Mouse (Mus musculus) gastrocnemius, postnatal 36 days (tissue): ENCODE results near the gene Calhm6. TPM values are rescaled to one million over a fixed set of nuclear protein-coding genes. Genes with fewer than 3 reads are reported as not detected.

Experiments
- DNase-seq, 2 experiments: peaks; one replicate each; pipeline ENCODE4 v3.0.0; 2022
- intact Hi-C: fragments of 180-260 bp; cut with DNase I; formaldehyde crosslinking; loops from one replicate; pipeline ENCODE4 v1.15.1; 2025
- total RNA-seq, 2 experiments: library from RNA; stranded (reverse); gene quantifications; 2 replicates each; pipeline ENCODE4 v1.2.3; 2021

Calhm6 gene
- total RNA-seq, 2 experiments from 2014 or later = not detected

GRCm38 (mm10) chr10:34111964-34112738 is 15.6 kb downstream of the Calhm6 start:
- intact Hi-C loops = no loop called here
- DNase-seq = no peak

GRCm38 (mm10) chr10:34110863-34111465 is 16.8 kb downstream of the Calhm6 start:
- intact Hi-C loops = no loop called here
- no peak for DNase-seq

- intact Hi-C loops = no loop called here
- DNase-seq = no peak
These were observed 31.3 kb downstream of the Calhm6 start, which contains the start of gene Calhm5 for GRCm38 (mm10) chr10:34096418-34096883. TSS of gene Calhm5 (minus strand) at chr10:34096519.

- intact Hi-C loops = no loop called here
These were observed 31.8 kb downstream of the Calhm6 start for GRCm38 (mm10) chr10:34095964-34096363.

GRCm38 (mm10) chr10:34095147-34095546 is 32.6 kb downstream of the Calhm6 start:
- intact Hi-C loops = no loop called here
- no peak for DNase-seq

More at GRCm38 (mm10) chr10:34095964-34096363, 31.8 kb downstream of the Calhm6 start:
- DNase-seq = no peak

- intact Hi-C loops = no loop called here
These were observed 35.9 kb downstream of the Calhm6 start for GRCm38 (mm10) chr10:34091888-34092287.

GRCm38 (mm10) chr10:34090481-34090880 is 37.3 kb downstream of the Calhm6 start:
- intact Hi-C loops = no loop called here
- no peak for DNase-seq

More at GRCm38 (mm10) chr10:34091888-34092287, 35.9 kb downstream of the Calhm6 start:
- DNase-seq = no peak

- intact Hi-C loops = no loop called here
- no peak for DNase-seq
These were observed 38.3 kb downstream of the Calhm6 start for GRCm38 (mm10) chr10:34089517-34089916.

GRCm38 (mm10) chr10:34088515-34088914 is 39.3 kb downstream of the Calhm6 start:
- intact Hi-C loops = no loop called here
- no peak for DNase-seq

GRCm38 (mm10) chr10:34086514-34086913 is 41.3 kb downstream of the Calhm6 start:
- DNase-seq = no peak

More at GRCm38 (mm10) chr10:34086514-34086913, 41.3 kb downstream of the Calhm6 start:
- intact Hi-C loops = no loop called here

Other genes starting within 250 kb of the Calhm6 start
- gene Rsph4a, start 222.9 kb downstream of the Calhm6 start, total RNA-seq = not detected
- gene Zup1, start 176.7 kb downstream of the Calhm6 start, total RNA-seq = 1 to 10 TPM; 4.1 to 6.8 TPM
- gene Rwdd1, start 108.4 kb downstream of the Calhm6 start, total RNA-seq = 100 to 1,000 TPM; 129 to 133 TPM
- gene Trappc3l, start 90.4 kb downstream of the Calhm6 start, total RNA-seq = not detected
- gene Calhm4, start 83.7 kb downstream of the Calhm6 start, total RNA-seq = not detected
- gene Calhm5, start 31.5 kb downstream of the Calhm6 start, total RNA-seq = under 1 TPM; 0.31 to 0.39 TPM
- 1 to 10 TPM; 3.5 to 4.5 TPM for gene Dse, start 79.7 kb upstream of the Calhm6 start, total RNA-seq
- 10 to 100 TPM; 47.4 to 49.4 TPM for gene Tspyl1, start 154.2 kb upstream of the Calhm6 start, total RNA-seq
- gene Tspyl4, start 169.5 kb upstream of the Calhm6 start, total RNA-seq = 1 to 10 TPM in 1 of 2 experiments, under 1 TPM in 1; 0.99 to 1.3 TPM